Mouse (Mus musculus) large intestine, adult 2 months (tissue): ENCODE data around the gene Golph3. TPM values are rescaled to one million over a fixed set of nuclear protein-coding genes. Genes with fewer than 3 reads are reported as not detected.

ENCODE experiments used
- DNase-seq: peaks from one replicate; pipeline ENCODE4 v3.0.0-alpha.2; 2012; ENCODE audit warnings: low read depth, low spot score
- WGBS: fragments of 180-500 bp; shearing (Covaris S2); methylation state at CpG from one replicate; pipeline ENCODE4 v1.1.7; 2018; 5-methylcytosine and 5-hydroxymethylcytosine counted together
- polyA plus RNA-seq: library from polyadenylated mRNA; depleted of rRNA; stranded (reverse); fragments of >200 nt; gene quantifications from 2 replicates; pipeline ENCODE4 v1.2.3, GENCODE M21; 2012; rRNA removed

Golph3 gene
- polyA plus RNA-seq, 1 experiment: 65.3 TPM

DNA sequence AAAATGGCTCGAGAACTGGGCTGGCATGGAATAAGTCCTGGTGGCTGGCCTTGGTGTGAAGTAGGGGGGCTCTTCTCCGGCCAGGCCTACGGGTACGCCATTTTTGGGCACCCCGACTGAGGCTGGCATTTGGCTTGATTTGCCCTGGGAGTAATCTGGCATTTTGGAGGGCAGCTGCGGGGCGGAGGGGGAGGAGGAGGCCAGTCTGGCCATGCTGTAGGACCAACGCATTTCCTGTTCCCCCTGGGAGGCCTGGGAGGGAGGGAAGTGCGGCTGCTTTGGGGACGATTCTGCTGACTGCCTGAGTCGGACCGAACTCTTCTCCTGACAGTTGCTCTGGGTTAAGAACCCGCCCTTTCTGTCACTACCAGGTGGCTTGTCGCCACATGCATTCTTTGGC is 52.2 kb downstream of the Golph3 start:
- DNase-seq: no peak
- 82% methylated on average over 14 of the region's 14 CpGs for WGBS

DNA sequence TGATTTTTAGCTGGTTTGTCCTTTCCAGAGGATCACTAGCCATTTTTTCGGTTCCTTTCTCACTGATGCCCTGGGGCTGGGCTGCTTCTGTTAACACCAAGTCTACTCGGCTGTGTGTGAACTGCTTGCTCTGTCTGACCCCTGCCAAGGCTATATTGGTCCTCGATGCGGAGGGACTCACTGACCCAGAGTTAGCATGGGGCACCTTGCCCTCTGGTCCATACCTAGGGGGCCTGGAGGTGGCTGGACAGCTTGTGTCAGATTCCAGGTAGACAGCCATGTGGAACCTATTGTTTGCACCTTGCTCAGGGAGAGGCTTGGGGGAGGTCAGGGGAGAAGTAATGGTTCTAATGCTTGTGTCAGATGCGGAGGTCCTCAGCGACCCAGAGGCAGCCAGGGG is 52.7 kb downstream of the Golph3 start:
- DNase-seq: no peak
- 84% methylated on average over 6 of the region's 6 CpGs for WGBS

DNA sequence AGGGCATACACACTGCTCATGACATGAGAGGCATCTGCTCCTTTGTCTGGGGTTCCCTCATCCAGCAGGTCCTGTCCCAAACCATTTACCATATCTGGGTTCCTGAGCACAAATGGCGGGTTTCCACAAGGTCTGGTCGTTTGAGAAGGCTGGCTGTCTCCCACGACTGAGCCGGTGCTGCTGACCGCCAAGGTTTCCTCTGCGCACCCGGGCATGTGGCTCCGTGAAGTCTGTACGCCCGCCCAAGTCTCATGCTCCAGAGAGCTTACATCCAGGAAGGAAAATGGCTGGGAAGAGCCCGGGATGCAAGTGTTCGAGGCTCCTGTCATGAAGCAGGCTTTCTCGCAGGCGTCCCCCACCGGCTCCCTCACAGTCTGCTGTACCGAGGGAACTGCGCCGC is 53.7 kb downstream of the Golph3 start:
- no peak for DNase-seq
- WGBS: 76% methylated on average over 18 of the region's 18 CpGs

DNA sequence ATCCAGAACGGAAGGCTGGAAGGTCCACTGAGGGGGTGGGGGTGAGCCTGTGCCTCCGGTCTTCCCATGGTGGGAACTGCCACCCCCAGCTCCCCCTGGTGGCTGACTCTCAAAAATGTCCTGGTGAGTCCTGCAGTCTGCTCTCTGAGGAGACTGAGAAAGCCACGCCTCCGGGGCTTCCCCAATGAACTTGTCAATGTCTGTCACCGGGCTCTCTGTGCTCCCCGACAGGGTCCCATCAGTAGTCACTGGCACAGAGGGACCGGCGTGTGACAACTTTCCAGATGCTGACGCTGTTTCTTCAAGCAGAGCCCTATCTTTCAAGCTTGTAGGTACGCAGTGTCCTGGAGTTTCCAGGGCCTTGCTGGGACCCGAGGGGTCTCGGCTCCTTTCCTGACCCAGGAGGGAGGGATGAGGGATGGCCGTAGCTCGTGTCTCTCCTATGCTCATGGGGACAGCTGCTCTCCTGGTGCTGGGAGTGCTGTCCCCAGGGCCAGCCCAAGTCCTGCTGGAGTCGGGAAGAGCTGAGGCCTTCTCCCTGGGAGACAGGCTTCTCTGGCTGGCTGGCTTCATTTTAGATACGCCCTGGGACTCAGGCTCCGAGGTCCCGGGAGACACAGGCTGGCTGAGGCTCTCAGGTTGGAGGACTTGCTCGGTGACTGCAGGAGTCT is 54.5 kb downstream of the Golph3 start:
- WGBS: 15% methylated on average over 19 of the region's 19 CpGs
- DNase-seq: peak; percentile 39

DNA sequence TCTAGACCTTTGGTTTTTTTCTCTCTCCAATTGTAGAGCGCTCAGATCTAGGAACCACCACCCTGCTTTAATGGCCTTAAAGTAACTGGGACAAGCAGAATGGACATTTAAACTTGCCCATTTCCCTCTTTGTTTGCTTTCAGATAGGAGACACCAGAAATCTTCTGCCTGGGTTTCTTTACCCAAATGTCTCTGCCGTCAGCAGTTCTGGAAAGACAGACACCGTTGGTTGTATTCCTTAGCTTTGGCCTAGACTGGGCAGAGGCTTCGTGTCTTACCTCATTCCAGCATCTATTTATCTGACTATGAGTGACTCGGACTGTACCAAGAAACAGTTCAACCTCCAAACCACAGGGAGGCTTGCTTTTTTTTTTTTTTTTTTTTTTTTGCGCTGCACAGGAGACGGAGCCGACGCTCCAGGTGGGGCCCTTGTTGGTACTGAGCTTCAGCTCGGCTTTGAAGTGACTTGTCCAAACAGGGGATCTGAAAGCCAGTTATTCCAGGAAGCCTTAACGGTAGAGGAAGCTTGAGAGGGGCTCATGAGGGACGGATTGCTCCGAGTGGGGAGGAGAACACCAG is 55.3 kb downstream of the Golph3 start:
- DNase-seq: no peak
- 73% methylated on average over 13 of the region's 13 CpGs for WGBS

DNA sequence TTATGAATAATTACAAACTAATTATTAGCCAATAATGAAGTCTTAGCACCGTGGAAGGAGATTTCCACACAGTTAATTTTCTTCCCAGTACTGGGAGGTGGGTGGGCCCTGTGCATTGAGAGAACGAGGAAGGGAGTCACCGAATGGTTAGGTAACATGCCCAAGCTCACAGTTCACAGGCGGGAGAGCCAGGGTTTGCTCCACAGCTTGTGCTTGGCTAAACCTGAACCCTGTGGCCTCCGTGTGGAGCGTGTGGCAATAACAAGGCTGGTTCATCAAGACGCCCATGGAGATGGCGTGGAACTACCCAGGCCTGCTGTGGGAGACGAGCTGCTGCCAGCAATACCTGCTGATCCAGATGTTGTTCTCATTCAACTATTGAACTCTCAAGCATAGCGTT is 56.5 kb downstream of the Golph3 start:
- WGBS: 84% methylated on average over 10 of the region's 10 CpGs
- no peak for DNase-seq

DNA sequence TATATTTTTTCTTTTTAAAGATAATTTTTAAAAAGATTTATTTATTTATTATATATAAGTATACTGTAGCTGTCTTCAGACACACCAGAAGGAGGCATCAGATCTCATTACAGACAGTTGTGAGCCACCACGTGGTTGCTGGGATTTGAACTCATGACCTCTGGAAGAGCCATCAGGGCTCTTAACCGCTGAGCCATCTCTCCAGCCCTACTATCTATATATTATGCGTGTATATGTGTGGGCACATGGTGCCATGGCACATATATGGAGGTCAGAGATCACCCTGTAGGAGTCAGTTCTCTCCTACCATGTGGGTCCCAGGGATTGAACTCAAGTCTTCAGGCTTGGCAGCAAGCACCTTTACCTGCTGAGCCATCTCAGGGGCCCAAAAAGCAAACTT is 58.8 kb downstream of the Golph3 start:
- whole genome bisulfite sequencing: 90% methylated on average over 3 of the region's 3 CpGs

DNA sequence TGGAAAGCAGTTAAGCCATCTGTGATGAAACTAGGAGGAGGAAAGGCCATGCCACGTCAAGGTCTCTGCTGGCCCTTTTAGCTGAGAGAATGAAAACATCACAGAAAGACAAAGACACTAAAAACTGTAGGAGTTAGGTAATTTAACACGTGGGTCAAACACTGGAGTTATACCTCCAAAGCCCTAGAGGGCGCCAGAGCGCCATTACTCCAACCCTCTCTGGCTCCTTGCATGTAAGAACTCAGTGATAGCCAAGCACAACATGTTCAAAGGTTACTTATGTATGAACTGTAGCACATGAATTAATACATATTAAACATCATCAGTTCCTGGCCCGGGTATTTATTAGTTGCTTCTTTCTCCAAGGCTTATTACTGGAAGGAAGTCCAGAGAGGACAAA is 59.3 kb downstream of the Golph3 start:
- DNase-seq: peak; percentile 36
- 46% methylated on average over 5 of the region's 5 CpGs for WGBS

More for the DNA sequence above, 58.8 kb downstream of the Golph3 start:
- no peak for DNase-seq

DNA sequence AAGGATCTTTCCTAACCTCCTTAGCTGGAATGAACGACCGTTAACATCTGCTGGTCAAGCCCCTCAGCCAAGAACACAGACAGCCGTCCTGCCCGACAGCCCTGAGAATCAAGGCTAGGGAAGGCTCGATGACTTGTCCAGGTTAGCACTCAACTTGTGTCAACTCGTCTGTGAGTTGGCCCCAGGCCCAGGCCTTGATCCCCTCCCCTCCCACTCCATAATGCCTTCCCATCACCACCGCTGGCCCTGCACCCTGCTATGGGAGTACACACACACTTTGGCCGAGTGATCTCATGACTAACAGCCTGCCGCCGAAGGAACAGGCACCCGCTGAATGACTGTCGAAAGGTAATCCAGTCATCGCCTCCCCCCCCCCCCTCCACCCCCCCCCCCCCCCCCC is 63.4 kb downstream of the Golph3 start:
- WGBS: 75% methylated on average over 13 of the region's 13 CpGs
- no peak for DNase-seq

DNA sequence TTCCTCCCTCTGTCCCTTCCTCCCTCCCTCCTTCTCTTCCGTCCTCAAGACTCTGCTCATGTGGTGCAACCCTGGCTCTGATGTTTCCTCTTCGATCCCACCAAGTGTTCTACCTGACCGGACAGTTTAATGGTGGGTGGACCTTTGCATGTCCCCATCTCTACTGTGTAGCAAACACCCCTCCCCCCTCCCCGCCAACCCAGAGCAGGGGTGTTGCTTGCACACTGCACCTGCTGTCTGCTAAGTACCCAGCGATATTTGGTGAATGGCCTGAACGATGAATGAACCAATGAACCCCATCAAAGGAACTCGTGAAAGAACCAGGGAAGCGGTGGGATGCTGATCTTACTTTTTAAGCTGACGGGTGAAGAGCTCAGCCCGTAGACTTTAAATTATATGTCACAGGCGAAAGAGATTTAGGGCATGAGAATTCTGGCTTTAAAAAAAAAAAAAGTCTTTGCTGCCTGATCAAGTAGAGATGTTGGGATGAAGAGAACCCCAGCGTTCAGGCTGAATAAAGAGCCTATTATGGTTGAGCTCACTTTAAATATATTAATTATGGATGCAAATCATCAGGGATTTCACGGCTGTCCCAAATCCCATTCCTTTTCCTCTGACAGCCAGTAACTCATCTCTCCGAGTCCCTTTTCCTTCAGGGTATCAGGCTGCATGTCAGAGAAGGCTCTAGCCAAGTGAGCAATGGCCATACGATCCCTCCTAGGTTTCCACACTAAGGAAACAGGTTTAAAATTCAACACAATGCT is 67.7 kb downstream of the Golph3 start:
- no peak for DNase-seq
- 87% methylated on average over 15 of the region's 15 CpGs for WGBS

DNA sequence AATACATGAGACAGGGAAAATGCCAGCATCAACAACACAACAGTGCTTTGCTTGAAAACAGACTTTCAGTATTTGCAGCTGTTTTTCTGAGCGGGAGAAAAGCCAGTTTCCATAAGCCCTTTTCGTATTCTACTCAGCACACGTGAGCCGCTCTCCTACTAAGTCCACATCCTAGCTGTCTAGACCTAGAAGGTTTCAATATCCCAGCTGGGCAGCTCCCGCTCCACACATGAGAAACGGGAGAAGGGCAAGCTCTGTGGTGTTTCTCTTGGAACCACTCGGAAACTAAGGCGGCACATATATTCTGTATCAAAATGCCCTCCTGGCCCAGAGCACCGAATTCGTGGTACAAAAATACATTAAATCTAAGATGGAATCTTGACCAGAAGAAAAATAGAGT is 73.5 kb downstream of the Golph3 start:
- 94% methylated on average over 10 of the region's 10 CpGs for WGBS
- no peak for DNase-seq

DNA sequence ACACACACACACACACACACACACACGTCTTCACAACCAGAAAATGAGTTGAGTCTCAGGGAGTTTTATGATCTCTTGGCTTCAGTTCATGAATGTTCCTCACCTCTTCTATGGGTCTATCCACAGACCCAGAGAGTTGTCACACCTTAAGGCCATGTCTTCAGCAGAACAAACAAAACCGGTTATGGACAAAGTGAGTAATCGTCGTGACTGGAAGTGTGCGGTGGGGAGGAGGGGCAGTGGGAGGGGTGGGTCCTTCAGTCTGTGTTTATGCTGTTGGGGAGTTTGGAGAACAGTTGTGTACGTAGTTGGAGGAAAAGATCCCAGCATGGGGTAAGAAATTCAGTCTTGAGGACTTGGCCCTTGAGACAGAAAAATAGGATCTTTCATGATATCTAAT is 75.8 kb downstream of the Golph3 start:
- DNase-seq: no peak
- WGBS: 27% methylated on average over 6 of the region's 6 CpGs

Other genes with a start within 250 kb of the Golph3 start
- 33.7 and 66.2 TPM in 2 replicates for gene Zfr, start 203.6 kb upstream of the Golph3 start, polyA plus RNA-seq
- gene Mtmr12, start 116.4 kb upstream of the Golph3 start, polyA plus RNA-seq: 19.2 and 27.8 TPM in 2 replicates
- gene 1810049J17Rik, start 449 bp downstream of the Golph3 start, polyA plus RNA-seq: not detected in 2 replicates